Mouse (Mus musculus): ENCODE data around the gene Rsph10b. TPM values are rescaled to one million over a fixed set of nuclear protein-coding genes. Genes with fewer than 3 reads are reported as not detected.

Rsph10b gene
- polyA plus RNA-seq (2012; rRNA removed) = 11.7 and 12.9 TPM in 2 replicates

DNA sequence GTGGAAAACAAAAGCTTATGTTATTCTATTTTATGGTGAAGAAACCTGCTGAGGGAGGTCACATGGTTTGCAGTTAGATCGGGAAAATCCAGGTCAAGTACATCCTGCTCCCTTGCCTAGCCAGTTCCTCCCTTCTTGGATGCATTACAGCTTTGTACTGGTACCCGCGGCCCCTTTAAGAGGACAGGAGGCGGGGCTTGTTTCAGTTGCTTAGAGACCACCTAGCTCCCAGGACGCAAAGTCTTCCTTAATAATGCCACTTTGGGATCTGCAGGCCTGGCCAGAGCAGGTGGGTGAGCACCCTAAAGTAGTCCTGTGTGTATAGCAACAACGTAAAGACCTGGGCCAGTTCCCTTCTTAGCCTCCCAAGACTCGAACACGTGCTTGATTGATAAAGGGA is at the start of gene Rsph10b:
TSS of gene Rsph10b (plus strand) at position 205 of the 400 bp plus-strand sequence.
- Histone ChIP-seq H3K27me3 (ENCODE audit: control insufficient read depth, insufficient read depth, low read length) (no peaks in the 10 kb centered on the region), H3K27ac (ENCODE audit: insufficient read depth, low read length) (no peak within 1 kb of the TSS), H3K4me3 (replicated peaks; ENCODE audit: insufficient read depth, low read depth, low read length) (no peak within 1 kb of the TSS), H3K4me1 (ENCODE audit: control insufficient read depth, insufficient read depth, low read length) (no peaks in the 10 kb centered on the region)
- DNase-seq = peak in 1 of 2 experiments; percentile 24
- TF ChIP-seq POLR2A (IDR thresholded peaks at IDR 0.05; ENCODE audit: borderline replicate concordance, insufficient read depth, low read length) = no peak
- 15% methylated on average over 8 of the region's 8 CpGs for WGBS

DNA sequence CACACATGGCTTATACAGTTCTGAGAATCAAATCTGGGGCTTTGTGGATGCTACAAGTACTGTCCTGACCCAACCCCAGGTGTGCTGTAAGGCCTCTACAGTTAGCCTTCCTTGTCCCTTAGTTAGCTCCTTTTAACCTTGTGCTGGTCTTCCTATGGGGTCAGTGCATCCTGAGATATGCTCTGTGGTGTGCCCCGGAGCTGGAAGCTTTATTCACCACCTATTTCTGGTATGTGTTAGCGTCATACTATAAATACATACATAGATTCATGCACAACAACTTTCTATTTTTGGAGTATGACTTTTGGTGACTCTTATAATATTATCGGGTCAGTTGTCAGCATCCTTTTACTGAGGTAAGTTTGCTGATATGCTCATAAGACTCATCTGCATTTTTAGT is 47.6 kb upstream of the Rsph10b start:
- 98% methylated on average over 3 of the region's 3 CpGs for WGBS
- no peaks in the 10 kb centered on the region for H3K4me1 ChIP-seq (ENCODE audit: control insufficient read depth, insufficient read depth, low read length)
- DNase-seq = no peak
- H3K27ac ChIP-seq (ENCODE audit: insufficient read depth, low read length) = no peak overlapping the region
- no peak overlapping the region for H3K4me3 ChIP-seq (replicated peaks; ENCODE audit: insufficient read depth, low read depth, low read length)
- no peak for TF ChIP-seq CTCF (IDR thresholded peaks at IDR 0.05; ENCODE audit: borderline replicate concordance, insufficient read depth, low read depth, low read length)
- TF ChIP-seq POLR2A (IDR thresholded peaks at IDR 0.05; ENCODE audit: borderline replicate concordance, insufficient read depth, low read length) = no peak
- no peaks in the 10 kb centered on the region for H3K27me3 ChIP-seq (ENCODE audit: control insufficient read depth, insufficient read depth, low read length)

DNA sequence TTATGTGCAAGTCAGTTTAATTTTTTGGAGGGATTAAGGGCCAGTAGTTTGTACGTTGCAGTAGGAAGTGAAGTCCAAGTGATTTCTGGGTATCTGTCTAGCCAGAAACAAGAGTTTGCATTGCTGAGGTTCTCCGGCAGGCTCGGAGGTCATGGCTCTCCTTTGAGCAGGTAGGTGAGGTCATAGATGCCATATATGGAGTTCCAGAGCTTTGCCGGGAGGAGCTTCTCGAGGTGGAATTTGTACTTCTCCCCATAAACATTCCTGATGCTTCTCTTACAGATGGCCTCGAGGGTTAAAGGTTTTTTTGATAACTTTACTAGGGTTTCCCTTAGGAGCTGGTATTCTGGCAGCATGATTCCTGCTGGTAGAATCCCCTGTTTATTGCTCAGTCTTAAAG is 42.1 kb upstream of the Rsph10b start:
- TF ChIP-seq POLR2A (IDR thresholded peaks at IDR 0.05; ENCODE audit: borderline replicate concordance, insufficient read depth, low read length) (no peak), CTCF (IDR thresholded peaks at IDR 0.05; ENCODE audit: borderline replicate concordance, insufficient read depth, low read depth, low read length) (no peak)
- 88% methylated on average over 6 of the region's 6 CpGs for WGBS
- Histone ChIP-seq H3K4me3 (replicated peaks; ENCODE audit: insufficient read depth, low read depth, low read length) (no peak overlapping the region), H3K27ac (ENCODE audit: insufficient read depth, low read length) (no peak overlapping the region), H3K27me3 (ENCODE audit: control insufficient read depth, insufficient read depth, low read length) (no peaks in the 10 kb centered on the region), H3K4me1 (ENCODE audit: control insufficient read depth, insufficient read depth, low read length) (no peaks in the 10 kb centered on the region)
- DNase-seq = no peak

DNA sequence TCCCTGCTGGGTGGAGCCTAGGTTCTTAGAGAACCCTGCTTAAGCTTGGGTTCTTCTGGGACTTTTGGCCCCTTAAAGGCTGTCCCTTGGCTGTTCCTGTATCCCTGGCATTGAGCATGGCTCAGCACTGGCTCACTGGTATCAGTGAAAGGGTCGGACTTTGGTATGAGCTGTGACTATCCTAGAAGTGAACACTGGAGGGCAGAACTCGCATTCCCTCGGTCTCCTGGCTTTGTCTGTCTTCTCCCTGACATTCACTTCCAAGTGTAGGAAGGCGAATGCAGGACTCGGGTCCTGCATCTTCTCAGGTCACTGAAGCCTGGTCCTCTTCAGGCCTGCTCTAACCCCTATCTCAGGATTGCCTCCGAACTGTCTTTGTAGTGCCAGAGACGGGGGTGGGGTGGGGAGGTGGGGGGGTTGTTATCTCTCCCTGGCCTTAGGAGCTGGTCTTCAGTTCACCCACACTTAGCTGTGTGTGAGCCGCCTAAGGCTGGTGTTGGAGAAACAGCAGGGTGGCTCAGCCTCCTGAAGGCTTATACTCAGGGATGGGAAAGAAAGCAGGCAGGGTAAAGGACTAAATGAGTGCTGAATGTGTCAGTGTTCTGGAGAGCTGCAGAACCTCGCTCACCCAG is 40.5 kb upstream of the Rsph10b start:
- no peaks in the 10 kb centered on the region for H3K4me1 ChIP-seq (ENCODE audit: control insufficient read depth, insufficient read depth, low read length)
- WGBS = 70% methylated on average over 9 of the region's 9 CpGs
- no peaks in the 10 kb centered on the region for H3K27me3 ChIP-seq (ENCODE audit: control insufficient read depth, insufficient read depth, low read length)
- H3K27ac ChIP-seq (ENCODE audit: insufficient read depth, low read length) = no peak overlapping the region
- TF ChIP-seq CTCF (IDR thresholded peaks at IDR 0.05; ENCODE audit: borderline replicate concordance, insufficient read depth, low read depth, low read length) = no peak
- no peak for TF ChIP-seq POLR2A (IDR thresholded peaks at IDR 0.05; ENCODE audit: borderline replicate concordance, insufficient read depth, low read length)
- DNase-seq = no peak
- H3K4me3 ChIP-seq (replicated peaks; ENCODE audit: insufficient read depth, low read depth, low read length) = no peak overlapping the region

DNA sequence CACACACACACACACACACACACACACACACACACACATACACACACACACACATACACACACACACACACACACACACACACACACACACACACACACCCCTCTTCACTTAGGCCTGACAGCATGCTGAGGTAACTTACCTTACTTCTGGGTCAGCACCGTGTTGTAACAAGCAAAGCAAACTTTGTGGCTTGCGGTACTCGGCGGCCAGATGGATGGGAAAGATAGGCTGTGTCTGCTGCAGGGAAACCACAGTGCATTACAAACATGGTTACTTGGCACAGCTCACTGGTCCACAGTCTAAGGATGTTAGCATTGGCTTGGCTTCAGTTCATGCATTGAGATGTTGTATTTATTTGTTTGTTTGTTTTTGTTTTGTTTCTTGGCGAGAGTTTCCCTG is 39.4 kb upstream of the Rsph10b start:
- DNase-seq = no peak
- no peaks in the 10 kb centered on the region for H3K4me1 ChIP-seq (ENCODE audit: control insufficient read depth, insufficient read depth, low read length)
- no peak for TF ChIP-seq CTCF (IDR thresholded peaks at IDR 0.05; ENCODE audit: borderline replicate concordance, insufficient read depth, low read depth, low read length)
- TF ChIP-seq POLR2A (IDR thresholded peaks at IDR 0.05; ENCODE audit: borderline replicate concordance, insufficient read depth, low read length) = no peak
- 68% methylated on average over 5 of the region's 5 CpGs for WGBS
- H3K4me3 ChIP-seq (replicated peaks; ENCODE audit: insufficient read depth, low read depth, low read length) = no peak overlapping the region
- no peaks in the 10 kb centered on the region for H3K27me3 ChIP-seq (ENCODE audit: control insufficient read depth, insufficient read depth, low read length)
- no peak overlapping the region for H3K27ac ChIP-seq (ENCODE audit: insufficient read depth, low read length)

DNA sequence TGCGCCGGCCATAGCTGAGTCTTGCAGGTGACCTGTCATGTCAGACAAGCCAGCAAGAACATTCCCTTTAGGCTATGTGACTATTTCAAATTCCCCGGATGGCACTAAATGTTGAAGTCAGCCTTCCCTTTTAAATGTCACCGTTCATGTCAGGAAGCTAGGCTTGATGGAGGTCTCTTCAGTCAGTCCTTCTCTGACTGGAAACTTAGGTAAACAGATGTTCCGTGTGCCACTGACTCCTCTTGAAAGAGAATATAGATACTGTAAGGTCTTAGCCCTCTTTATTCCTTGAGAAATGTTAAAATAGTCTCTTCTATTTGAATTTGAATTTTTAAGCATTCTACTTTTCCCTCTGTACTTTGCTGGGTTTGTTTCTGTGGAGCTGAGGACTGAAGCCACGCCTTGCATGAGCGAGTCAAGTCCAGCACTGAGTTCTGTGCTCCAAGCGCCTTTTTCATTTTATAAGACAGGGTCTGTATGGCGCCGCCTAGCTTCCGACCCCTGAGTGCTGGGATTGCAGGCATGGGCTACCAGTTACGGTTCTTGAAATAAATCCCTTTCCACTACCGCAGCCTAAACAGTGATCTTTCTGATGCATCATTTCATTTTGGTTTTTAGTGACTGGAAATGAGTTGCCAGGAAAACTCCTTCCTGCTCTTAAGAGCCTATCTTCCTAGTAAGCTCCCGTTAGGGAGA is 35.1 kb upstream of the Rsph10b start, which contains the start of gene Ankrd61:
TSS of gene Ankrd61 (minus strand) at position 51 of the 696 bp plus-strand sequence.
- no peaks in the 10 kb centered on the region for H3K27me3 ChIP-seq (ENCODE audit: control insufficient read depth, insufficient read depth, low read length)
- DNase-seq = no peak
- TF ChIP-seq CTCF (IDR thresholded peaks at IDR 0.05; ENCODE audit: borderline replicate concordance, insufficient read depth, low read depth, low read length) (no peak), POLR2A (IDR thresholded peaks at IDR 0.05; ENCODE audit: borderline replicate concordance, insufficient read depth, low read length) (no peak)
- H3K4me3 ChIP-seq (replicated peaks; ENCODE audit: insufficient read depth, low read depth, low read length) = no peak within 1 kb of the TSS
- 88% methylated on average over 14 of the region's 14 CpGs for WGBS
- no peak within 1 kb of the TSS for H3K27ac ChIP-seq (ENCODE audit: insufficient read depth, low read length)
- H3K4me1 ChIP-seq (ENCODE audit: control insufficient read depth, insufficient read depth, low read length) = no peaks in the 10 kb centered on the region

DNA sequence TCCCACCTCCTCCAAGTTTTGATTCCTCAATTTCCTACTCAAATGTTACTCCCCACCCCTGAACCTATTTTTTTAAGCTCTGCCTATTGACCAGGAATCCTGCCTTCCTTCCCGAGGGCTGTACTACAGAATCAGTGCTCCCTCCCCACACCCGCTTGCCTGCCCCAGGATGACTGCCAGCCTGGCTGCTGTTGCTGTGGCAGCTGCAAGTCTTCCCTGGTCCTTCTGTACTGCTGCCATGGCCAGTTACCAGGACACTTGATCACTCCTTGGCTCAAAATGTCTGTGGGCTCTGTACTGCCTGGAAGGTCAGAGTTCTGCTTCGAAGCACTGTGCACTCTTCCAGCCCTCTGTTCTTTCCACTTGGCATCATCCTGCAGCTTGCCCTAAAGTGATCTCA is 30.7 kb upstream of the Rsph10b start:
- TF ChIP-seq POLR2A (IDR thresholded peaks at IDR 0.05; ENCODE audit: borderline replicate concordance, insufficient read depth, low read length) (no peak), CTCF (IDR thresholded peaks at IDR 0.05; ENCODE audit: borderline replicate concordance, insufficient read depth, low read depth, low read length) (no peak)
- WGBS = 15% methylated on average over 3 of the region's 3 CpGs
- DNase-seq = peak in 1 of 2 experiments; percentile 21
- no peaks in the 10 kb centered on the region for H3K4me1 ChIP-seq (ENCODE audit: control insufficient read depth, insufficient read depth, low read length)
- no peak overlapping the region for H3K4me3 ChIP-seq (replicated peaks; ENCODE audit: insufficient read depth, low read depth, low read length)
- H3K27me3 ChIP-seq (ENCODE audit: control insufficient read depth, insufficient read depth, low read length) = no peaks in the 10 kb centered on the region
- H3K27ac ChIP-seq (ENCODE audit: insufficient read depth, low read length) = no peak overlapping the region

DNA sequence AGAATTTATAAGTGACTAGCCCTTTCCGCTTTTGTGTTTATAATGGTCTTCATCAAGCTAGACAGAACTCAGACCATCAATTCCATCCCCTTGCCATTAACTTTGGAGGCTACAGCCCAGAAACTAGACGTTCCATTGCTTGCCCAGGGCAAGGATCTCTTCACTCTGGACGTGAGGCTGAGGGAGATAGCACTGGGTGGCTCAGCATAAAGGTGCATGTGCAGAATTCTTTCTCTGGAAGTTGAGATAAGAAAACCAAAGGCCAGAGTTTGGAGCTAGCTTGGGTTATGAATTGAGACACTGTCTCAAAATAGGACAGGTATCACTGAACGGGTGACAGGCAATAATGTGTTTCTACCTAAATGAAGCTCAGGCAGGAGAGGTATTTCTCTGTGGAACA is 29.0 kb upstream of the Rsph10b start:
- no peak overlapping the region for H3K27ac ChIP-seq (ENCODE audit: insufficient read depth, low read length)
- H3K27me3 ChIP-seq (ENCODE audit: control insufficient read depth, insufficient read depth, low read length) = no peaks in the 10 kb centered on the region
- WGBS = 90% methylated on average over 4 of the region's 4 CpGs
- H3K4me3 ChIP-seq (replicated peaks; ENCODE audit: insufficient read depth, low read depth, low read length) = no peak overlapping the region
- TF ChIP-seq CTCF (IDR thresholded peaks at IDR 0.05; ENCODE audit: borderline replicate concordance, insufficient read depth, low read depth, low read length) (no peak), POLR2A (IDR thresholded peaks at IDR 0.05; ENCODE audit: borderline replicate concordance, insufficient read depth, low read length) (no peak)
- no peak for DNase-seq
- H3K4me1 ChIP-seq (ENCODE audit: control insufficient read depth, insufficient read depth, low read length) = no peaks in the 10 kb centered on the region; the same call in 1 of the 2 replicates

Measured in cerebellum, adult 2 months (tissue).